Mouse (Mus musculus): ENCODE measurements around the gene Ice2.

GRCm38 (mm10) chr9:69398453-69398850 lies 746 bp downstream of the Ice2 start:
- TF ChIP-seq CTCF (IDR thresholded peaks at IDR 0.05; ENCODE audit: extremely low read depth, insufficient read depth, low read length) (no peak), POLR2A (IDR thresholded peaks at IDR 0.05; ENCODE audit: extremely low read depth, insufficient read depth, low read length) (no peak)
